ENCODE assay signal across 8 mouse cellular contexts in the genomic region with DNA sequence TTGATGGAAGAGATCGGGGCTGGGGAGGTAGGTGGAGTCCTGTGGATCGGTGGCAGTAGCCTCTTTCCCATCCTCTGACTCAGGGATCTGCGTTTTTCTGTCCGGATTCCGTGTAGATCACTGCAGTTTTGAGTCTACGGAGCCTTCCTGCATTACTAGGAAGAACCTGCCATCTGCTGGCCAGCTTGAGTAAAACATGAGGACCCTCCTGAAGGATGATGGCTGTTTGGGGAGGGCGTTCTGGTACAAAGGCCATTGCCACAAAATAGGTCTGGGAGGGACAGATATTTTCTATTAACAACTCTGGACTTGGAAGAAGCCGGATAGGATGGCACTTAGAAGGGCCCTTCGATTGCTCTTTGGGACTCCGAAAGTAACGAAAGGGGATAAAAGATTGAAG. TPM values are rescaled to one million over a fixed set of nuclear protein-coding genes. Genes with fewer than 3 reads are reported as not detected.
A peak's percentile ranks its signal among the peaks of the same experiment; 100 is the strongest.
DNase-seq lines count a peak whose midpoint lies in the region; ATAC-seq and TF ChIP-seq lines count a peak whose summit lies in the region.

No protein-coding gene starts in this region.

- intact Hi-C loops in heart, postnatal 10 days (cut with DNase I) = loop anchor here (1.0 to 5.0 kb wide), 5 partner anchors 323 to 1123 kb away; a partner anchor contains a TSS

- H3K4me3 ChIP-seq in ES-Bruce4 (ENCODE audit: low read depth, low read length) = no peak overlapping the region
- peak overlapping the region; percentile 45 for H3K4me3 ChIP-seq in forebrain, embryonic 13.5 days
- peak overlapping the region; percentile 56 for H3K4me3 ChIP-seq in liver, embryonic 16.5 days (ENCODE audit: low read depth, low read length)
- H3K4me3 ChIP-seq in neural tube, embryonic 12.5 days = peak overlapping the region; percentile 36
- H3K4me3 ChIP-seq in stomach, postnatal 0 days (ENCODE audit: low read depth, low read length) = peak overlapping the region; percentile 37

- no peak for TF ChIP-seq POLR2A in ES-Bruce4 (IDR thresholded peaks at IDR 0.05; ENCODE audit: insufficient read depth, low read length)

- H3K27me3 ChIP-seq in ES-Bruce4 (ENCODE audit: control insufficient read depth, insufficient read depth, low read length, poor library complexity, severe bottlenecking) = no peaks in the 10 kb centered on the region
- no peaks in the 10 kb centered on the region for H3K27me3 ChIP-seq in forebrain, embryonic 13.5 days
- H3K27me3 ChIP-seq in liver, embryonic 16.5 days (ENCODE audit: control insufficient read depth, insufficient read depth, low read depth, low read length) = no peaks in the 10 kb centered on the region
- H3K27me3 ChIP-seq in neural tube, embryonic 12.5 days (replicated peaks) = no peaks in the 10 kb centered on the region
- H3K27me3 ChIP-seq in stomach, postnatal 0 days (ENCODE audit: control insufficient read depth, insufficient read depth, low read length) = no peaks in the 10 kb centered on the region

- H3K9ac ChIP-seq in ES-Bruce4 (ENCODE audit: low read depth, poor library complexity, severe bottlenecking) = no peak overlapping the region
- peak overlapping the region; percentile 60 for H3K9ac ChIP-seq in forebrain, embryonic 13.5 days
- H3K9ac ChIP-seq in liver, embryonic 16.5 days (ENCODE audit: low read depth, low read length) = 0 out of 2 replicates have a peak overlapping the region, but pooled peaks have one; percentile 25
- 0 out of 2 replicates have a peak overlapping the region, but pooled peaks have one; percentile 29 for H3K9ac ChIP-seq in neural tube, embryonic 12.5 days
- H3K9ac ChIP-seq in stomach, postnatal 0 days (ENCODE audit: low read length) = no peak overlapping the region; the same call in 1 of the 2 replicates

- peak; percentile 66 for TF ChIP-seq CTCF in ES-Bruce4 (IDR thresholded peaks at IDR 0.05; ENCODE audit: low read depth, low read length)
- peak; percentile 90 for TF ChIP-seq CTCF in stomach, postnatal 0 days (IDR thresholded peaks at IDR 0.05; ENCODE audit: low read depth)

- ATAC-seq in forebrain, embryonic 13.5 days = peak; percentile 83
- ATAC-seq in liver, embryonic 16.5 days (ENCODE audit: low read depth) = peak; percentile 37; the same call in 1 of the 2 replicates
- ATAC-seq in neural tube, embryonic 12.5 days (ENCODE audit: low FRiP score, low read depth) = peak; percentile 75
- peak; percentile 35; the same call in 1 of the 2 replicates for ATAC-seq in stomach, postnatal 0 days (ENCODE audit: low FRiP score, low TSS enrichment)

- WGBS in forebrain, embryonic 13.5 days = 6% methylated on average over 11 of the region's 11 CpGs
- WGBS in liver, embryonic 16.5 days (ENCODE audit: insufficient replicate concordance) = 4% methylated on average over 11 of the region's 11 CpGs
- 3% methylated on average over 11 of the region's 11 CpGs for WGBS in neural tube, embryonic 12.5 days
- WGBS in stomach, postnatal 0 days = 7% methylated on average over 11 of the region's 11 CpGs

- H3K27ac ChIP-seq in ES-Bruce4 (ENCODE audit: insufficient read depth, low read length) = no peak overlapping the region
- no peak overlapping the region for H3K27ac ChIP-seq in forebrain, embryonic 13.5 days
- no peak overlapping the region for H3K27ac ChIP-seq in liver, embryonic 16.5 days (ENCODE audit: low read length)
- H3K27ac ChIP-seq in neural tube, embryonic 12.5 days = no peak overlapping the region
- no peak overlapping the region for H3K27ac ChIP-seq in stomach, postnatal 0 days (replicated peaks)

- no peaks in the 10 kb centered on the region for H3K36me3 ChIP-seq in ES-Bruce4 (ENCODE audit: control insufficient read depth, insufficient read depth, low read length, poor library complexity, severe bottlenecking)
- no peaks in the 10 kb centered on the region for H3K36me3 ChIP-seq in forebrain, embryonic 13.5 days (ENCODE audit: poor library complexity, severe bottlenecking)
- no peaks in the 10 kb centered on the region for H3K36me3 ChIP-seq in liver, embryonic 16.5 days (ENCODE audit: control insufficient read depth, insufficient read depth)
- H3K36me3 ChIP-seq in neural tube, embryonic 12.5 days = no peaks in the 10 kb centered on the region
- no peaks in the 10 kb centered on the region for H3K36me3 ChIP-seq in stomach, postnatal 0 days (ENCODE audit: control insufficient read depth, insufficient read depth, low read length)

- DNase-seq in c-Kit-positive CD71-positive TER-119-positive erythroid progenitor cells, embryonic 14.5 days (ENCODE audit: low spot score) = peak; percentile 62
- DNase-seq in heart, postnatal 10 days = peak; percentile 86 to 91
- peak; percentile 90 to 92 for DNase-seq in kidney, postnatal 4 days
- DNase-seq in stomach, postnatal 0 days (ENCODE audit: low spot score) = peak; percentile 75

- no peak for TF ChIP-seq EP300 in ES-Bruce4 (IDR thresholded peaks at IDR 0.05; ENCODE audit: insufficient read depth, low read depth, low read length)
- TF ChIP-seq EP300 in stomach, postnatal 0 days (optimal IDR thresholded peaks at IDR 0.05) = no peak

- H3K4me2 ChIP-seq in forebrain, embryonic 13.5 days = peak overlapping the region; percentile 68
- peak overlapping the region; percentile 77 for H3K4me2 ChIP-seq in liver, embryonic 16.5 days (ENCODE audit: low read depth, low read length)
- peak overlapping the region; percentile 69 for H3K4me2 ChIP-seq in neural tube, embryonic 12.5 days (replicated peaks)
- peak overlapping the region; percentile 61 for H3K4me2 ChIP-seq in stomach, postnatal 0 days (replicated peaks; ENCODE audit: low read depth)

- H3K4me1 ChIP-seq in ES-Bruce4 (ENCODE audit: control insufficient read depth, insufficient read depth, low read length) = no peaks in the 10 kb centered on the region
- H3K4me1 ChIP-seq in forebrain, embryonic 13.5 days = no peaks in the 10 kb centered on the region; the same call in 1 of the 2 replicates
- H3K4me1 ChIP-seq in liver, embryonic 16.5 days (ENCODE audit: control insufficient read depth, low read depth, low read length) = no peaks in the 10 kb centered on the region; the same call in none of the 2 replicates
- H3K4me1 ChIP-seq in neural tube, embryonic 12.5 days = no peaks in the 10 kb centered on the region
- H3K4me1 ChIP-seq in stomach, postnatal 0 days (replicated peaks; ENCODE audit: control insufficient read depth, insufficient read depth) = no peaks in the 10 kb centered on the region

- H3K9me3 ChIP-seq in ES-Bruce4 (replicated peaks; ENCODE audit: control insufficient read depth, insufficient read depth, low read length, poor library complexity, severe bottlenecking) = no peaks in the 10 kb centered on the region
- no peaks in the 10 kb centered on the region for H3K9me3 ChIP-seq in forebrain, embryonic 13.5 days (replicated peaks)
- no peaks in the 10 kb centered on the region for H3K9me3 ChIP-seq in liver, embryonic 16.5 days (replicated peaks; ENCODE audit: control insufficient read depth, low read length)
- no peaks in the 10 kb centered on the region for H3K9me3 ChIP-seq in neural tube, embryonic 12.5 days
- no peaks in the 10 kb centered on the region for H3K9me3 ChIP-seq in stomach, postnatal 0 days (ENCODE audit: control insufficient read depth, low read length)

RNA-seq across cellular contexts. Expression of a gene that starts 4.6 kb away (rescaled TPM):
- polyA plus RNA-seq in ES-Bruce4 (2011; ENCODE audit: insufficient read depth, insufficient read length, low read depth, missing spikeins) = not detected in 2 replicates
- 0.15 and 0.24 TPM in 2 replicates for polyA plus RNA-seq in forebrain, embryonic 13.5 days (2015; fragmentation: Nextera tagmentation; extraction: Ambion mirVana)
- total RNA-seq in heart, postnatal 10 days (2021) = under 1 TPM; 0.07 to 0.15 TPM
- not detected in 2 replicates for polyA plus RNA-seq in liver, embryonic 16.5 days (2015; fragmentation: Nextera tagmentation; extraction: Ambion mirVana)
- not detected in 2 replicates for polyA plus RNA-seq in neural tube, embryonic 12.5 days (2016; fragmentation: Nextera tagmentation; extraction: Ambion mirVana)
- 0.15 and 0.24 TPM in 2 replicates for polyA plus RNA-seq in stomach, postnatal 0 days (2015; fragmentation: Nextera tagmentation; extraction: Ambion mirVana)

RNA-seq across cellular contexts. Expression of a gene that starts 38.7 kb away (rescaled TPM):
- 25.6 and 28.5 TPM in 2 replicates for polyA plus RNA-seq in ES-Bruce4 (2011; ENCODE audit: insufficient read depth, insufficient read length, low read depth, missing spikeins)
- polyA plus RNA-seq in forebrain, embryonic 13.5 days (2015; fragmentation: Nextera tagmentation; extraction: Ambion mirVana) = 73.4 and 74.2 TPM in 2 replicates
- 10 to 100 TPM; 65.7 to 68.2 TPM for total RNA-seq in heart, postnatal 10 days (2021)
- 39.8 and 40.3 TPM in 2 replicates for polyA plus RNA-seq in liver, embryonic 16.5 days (2015; fragmentation: Nextera tagmentation; extraction: Ambion mirVana)
- polyA plus RNA-seq in neural tube, embryonic 12.5 days (2016; fragmentation: Nextera tagmentation; extraction: Ambion mirVana) = 93.0 and 93.1 TPM in 2 replicates
- polyA plus RNA-seq in stomach, postnatal 0 days (2015; fragmentation: Nextera tagmentation; extraction: Ambion mirVana) = 36.2 and 38.4 TPM in 2 replicates

Comparison
In these comparisons a context has a peak if more than half of its experiments do, and no peak if none do; other contexts are left out.
1. H3K9ac ChIP-seq: peak in forebrain, embryonic 13.5 days (single experiment), liver, embryonic 16.5 days (single experiment) and neural tube, embryonic 12.5 days (single experiment); none in ES-Bruce4 (single experiment) and stomach, postnatal 0 days (single experiment).
2. Peak in every context shown above with its lines, with median percentiles within 50 percentile points of each other: DNase-seq, ATAC-seq and H3K4me2 ChIP-seq.